Mouse (Mus musculus) midbrain, postnatal 0 days (tissue): ENCODE measurements at regions not wholly inside any gene's neighbourhood (a gene's known extent, or its start where the extent isn't known, plus 50 kb on each side); places are given as distances from the start of the nearest gene placed in this dataset.

Source experiments
- ATAC-seq: fragments of 200-750 bp; cut with Nextera tagmentation; 2 replicates; pipeline ENCODE4 v1.8.0; 2017; ENCODE audit warnings: moderate number of reproducible peaks, mild to moderate bottlenecking, moderate TSS enrichment, moderate library complexity; ENCODE audit not compliant: low FRiP score
- DNase-seq: peaks from one replicate; pipeline ENCODE4 v3.0.0-alpha.2; 2015; ENCODE audit warnings: low spot score
- H3K27ac ChIP-seq: fragments of 300-500 bp; sonication (generic); 2 replicates; pipeline ENCODE4 v1.5.1; 2014; ENCODE audit warnings: low read depth, mild to moderate bottlenecking, low read length, mixed read lengths
- H3K27me3 ChIP-seq: fragments of 300-500 bp; sonication (generic); 2 replicates; pipeline ENCODE4 v1.6.1; 2014; ENCODE audit warnings: low read length, control low read depth, mixed read lengths; ENCODE audit not compliant: insufficient read depth
- H3K36me3 ChIP-seq: fragments of 300-500 bp; sonication (generic); 2 replicates; pipeline ENCODE4 v1.6.1; 2014; ENCODE audit warnings: low read length, control low read depth, mixed read lengths; ENCODE audit not compliant: insufficient read depth
- H3K4me1 ChIP-seq: fragments of 300-500 bp; sonication (generic); 2 replicates; pipeline ENCODE4 v1.6.1; 2014; ENCODE audit warnings: mild to moderate bottlenecking, control low read depth, antibody characterized with exemption, low read length, mixed read lengths; ENCODE audit not compliant: insufficient read depth
- H3K4me2 ChIP-seq: fragments of 300-500 bp; sonication (generic); 2 replicates; pipeline ENCODE4 v1.6.1; 2014; ENCODE audit warnings: low read depth, mild to moderate bottlenecking, low read length, mixed read lengths; ENCODE audit not compliant: poor library complexity, severe bottlenecking
- H3K4me3 ChIP-seq: fragments of 300-500 bp; sonication (generic); 2 replicates; pipeline ENCODE4 v1.5.1; 2014; ENCODE audit warnings: low read depth, mild to moderate bottlenecking, low read length, moderate library complexity
- H3K9ac ChIP-seq: fragments of 300-500 bp; sonication (generic); replicated peaks from 2 replicates; pipeline ENCODE4 v1.6.1; 2014; ENCODE audit warnings: mild to moderate bottlenecking, low read length, moderate library complexity, mixed read lengths; ENCODE audit not compliant: poor library complexity, severe bottlenecking
- H3K9me3 ChIP-seq: fragments of 300-500 bp; sonication (generic); 2 replicates; pipeline ENCODE4 v1.6.1; 2016; ENCODE audit warnings: low read length, control low read depth
- CTCF ChIP-seq: IDR thresholded peaks from 2 replicates; pipeline ENCODE4 v1.5.1; 2016; ENCODE audit warnings: antibody characterized with exemption, mild to moderate bottlenecking
- WGBS: fragments of 180-500 bp; shearing (Covaris S2); extraction: QIAGEN DNeasy Blood & Tissue Kit; methylation state at CpG from one replicate; pipeline ENCODE4 v1.1.7; 2014; 5-methylcytosine and 5-hydroxymethylcytosine counted together

GRCm38 (mm10) chr6:7494299-7494698 lies 60.4 kb upstream of the Tac1 start:
- Histone ChIP-seq H3K36me3 (no peaks in the 10 kb centered on the region), H3K4me2 (no peak overlapping the region), H3K4me3 (no peak overlapping the region), H3K27ac (no peak overlapping the region), H3K9ac (no peak overlapping the region), H3K4me1 (no peaks in the 10 kb centered on the region), H3K9me3 (no peaks in the 10 kb centered on the region), H3K27me3 (no peaks in the 10 kb centered on the region)
- no peak for TF ChIP-seq CTCF
- 87% methylated on average over 2 of the region's 2 CpGs for WGBS
- DNase-seq, result no peak
- ATAC-seq, result no peak

- no peaks in the 10 kb centered on the region for H3K27me3 ChIP-seq
- ATAC-seq (no peak), DNase-seq (peak; percentile 24)
- H3K4me1 ChIP-seq, result no peaks in the 10 kb centered on the region
- H3K4me3 ChIP-seq, result no peak overlapping the region
- H3K9me3 ChIP-seq, result no peaks in the 10 kb centered on the region
- H3K36me3 ChIP-seq, result no peaks in the 10 kb centered on the region
- no peak overlapping the region for H3K4me2 ChIP-seq
- no peak overlapping the region for H3K27ac ChIP-seq
- TF ChIP-seq CTCF, result no peak
- WGBS, result 50% methylated on average over 3 of the region's 3 CpGs
- no peak overlapping the region for H3K9ac ChIP-seq
These were observed 57.9 kb upstream of the Tac1 start for GRCm38 (mm10) chr6:7496766-7497165.
